Mouse (Mus musculus): ENCODE results near the gene Pycard.

GRCm38 (mm10) chr7:128024364-128024763 lies 30.7 kb upstream of the Pycard start:
- TF ChIP-seq CTCF (IDR thresholded peaks at IDR 0.05; ENCODE audit: low read depth, low read length): no peak
- TF ChIP-seq POLR2A (IDR thresholded peaks at IDR 0.05; ENCODE audit: borderline replicate concordance, low read depth, low read length): no peak

All from bone marrow macrophage, adult 2 months (primary cell).